Comparison of ENCODE assay signal across 15 mouse cellular contexts in the genomic region with DNA sequence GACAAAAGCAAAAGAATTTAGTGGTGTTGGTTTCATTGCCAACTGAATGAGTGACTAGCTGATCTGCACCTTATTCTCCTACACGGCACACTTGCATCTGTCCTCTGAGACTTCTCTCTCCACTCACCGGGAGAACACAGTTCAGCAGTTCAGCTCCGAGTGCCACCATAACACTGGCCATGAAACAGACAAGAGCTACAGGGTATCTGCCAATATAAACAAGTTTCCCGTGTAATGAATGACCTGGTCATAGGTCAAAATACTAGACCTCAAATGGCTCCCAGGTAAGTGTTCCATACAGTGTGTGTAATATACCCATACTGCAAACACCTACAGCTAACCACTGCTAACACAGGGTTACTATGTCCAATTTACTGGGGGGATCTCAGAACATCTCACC.
"Had no signal": no experiment of that assay in that cellular context is flagged by ENCODE, and none has a peak within 500 bp of the region (broad histone marks: within the 10 kb centered on the region; RNA-seq: fewer than 3 reads in every experiment).

No protein-coding gene starts in this region.

- H3K9me3 ChIP-seq: neural tube, embryonic 15.5 days; stomach, embryonic 15.5 days had no signal

- H3K4me2 ChIP-seq: neural tube, embryonic 15.5 days; stomach, embryonic 15.5 days had no signal

- H3K36me3 ChIP-seq: stomach, embryonic 15.5 days had no signal

- H3K27me3 ChIP-seq: neural tube, embryonic 15.5 days; stomach, embryonic 15.5 days had no signal

- H3K9ac ChIP-seq: neural tube, embryonic 15.5 days; stomach, embryonic 15.5 days had no signal

- DNase-seq: retina, postnatal 1 day; right cerebral cortex, adult 18-20 months; right cerebral cortex, postnatal 14 days; right cerebral cortex, postnatal 25 days; right cerebral cortex, postnatal 4 days; spleen, adult 18-20 months; thymus, adult 18-20 months; thymus, adult 2 months; thymus, postnatal 14 days; thymus, postnatal 25 days; thymus, postnatal 36 days; thymus, postnatal 4 days had no signal

- H3K27ac ChIP-seq: neural tube, embryonic 15.5 days; stomach, embryonic 15.5 days; stomach, postnatal 0 days had no signal

- H3K4me3 ChIP-seq: neural tube, embryonic 15.5 days; stomach, embryonic 15.5 days had no signal
